Mouse (Mus musculus) bone marrow, adult 2 months (tissue): Measurements from ENCODE around the gene 2210011C24Rik. TPM values are rescaled to one million over a fixed set of nuclear protein-coding genes. Genes with fewer than 3 reads are reported as not detected.

ENCODE experiments used
- H3K27ac ChIP-seq: fragments of 200-500 bp; 2 replicates; pipeline ENCODE4 v1.5.1; 2012; ENCODE audit warnings: low read depth, mild to moderate bottlenecking, control low read depth, inconsistent platforms, low read length; ENCODE audit not compliant: control insufficient read depth, poor library complexity, insufficient read depth
- H3K4me1 ChIP-seq: fragments of 200-500 bp; 2 replicates; pipeline ENCODE4 v1.6.1; 2011; ENCODE audit warnings: low read length; ENCODE audit not compliant: control insufficient read depth, insufficient read depth
- H3K4me3 ChIP-seq: fragments of 200-500 bp; replicated peaks from 2 replicates; pipeline ENCODE3; 2011; ENCODE audit warnings: mild to moderate bottlenecking, low read depth, low read length, control low read depth; ENCODE audit not compliant: control insufficient read depth
- CTCF ChIP-seq: fragments of 200-500 bp; IDR thresholded peaks from 2 replicates; pipeline ENCODE4 v1.5.1; 2011; ENCODE audit warnings: low read length, control low read depth; ENCODE audit not compliant: control insufficient read depth, insufficient read depth
- POLR2A ChIP-seq: fragments of 200-500 bp; IDR thresholded peaks from 2 replicates; pipeline ENCODE4 v1.6.1; 2011; ENCODE audit warnings: low read depth, mild to moderate bottlenecking, control low read depth, low read length, borderline replicate concordance; ENCODE audit not compliant: control insufficient read depth
- WGBS: fragments of 180-500 bp; shearing (Covaris S2); methylation state at CpG from one replicate; pipeline ENCODE4 v1.1.7; 2018; 5-methylcytosine and 5-hydroxymethylcytosine counted together
- polyA plus RNA-seq: library from polyadenylated mRNA; stranded (reverse); fragments of >200 nt; gene quantifications from 2 replicates; pipeline ENCODE4 v1.2.4, GENCODE M21; 2011; ENCODE audit warnings: low replicate concordance; ENCODE audit not compliant: missing spikeins, insufficient read depth, insufficient read length

2210011C24Rik gene
- polyA plus RNA-seq, 1 experiment = not detected

DNA sequence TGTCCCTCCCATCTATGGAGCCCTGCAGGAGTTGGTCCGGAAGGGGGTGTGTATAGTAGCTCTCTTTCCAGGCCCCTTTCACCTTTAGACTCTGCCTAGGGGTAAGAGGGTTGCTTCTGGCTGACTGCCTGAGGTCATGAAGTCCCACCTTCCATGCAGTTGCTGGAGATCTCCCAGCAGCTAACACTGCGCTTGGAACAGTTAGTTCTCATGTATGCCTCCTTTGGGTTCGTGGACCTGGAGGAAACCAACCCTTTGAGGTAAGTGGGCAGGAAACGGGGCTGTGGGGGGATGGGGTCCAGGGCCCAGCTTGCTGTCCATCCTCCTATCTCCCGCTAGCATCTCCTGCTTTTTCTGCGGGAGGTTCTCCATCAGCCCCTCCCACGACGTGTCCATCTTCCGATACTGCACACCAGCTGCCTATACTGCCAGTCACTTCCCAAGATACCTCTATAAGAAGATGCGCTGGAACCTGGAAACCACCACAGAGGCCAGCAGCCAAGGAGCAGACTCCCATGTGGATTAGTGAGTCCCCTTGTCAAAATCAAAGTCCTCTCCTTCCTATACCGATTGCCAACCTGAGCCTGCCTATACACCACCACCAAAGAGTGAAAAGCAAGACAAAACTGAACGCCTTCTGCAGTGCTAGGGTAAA is 8.9 kb downstream of the 2210011C24Rik start:
- H3K4me1 ChIP-seq = peaks cover 2% of the 10 kb centered on the region; the same call in 1 of the 2 replicates
- TF ChIP-seq CTCF = no peak
- H3K27ac ChIP-seq = no peak overlapping the region
- WGBS = 81% methylated on average over 12 of the region's 12 CpGs
- H3K4me3 ChIP-seq = no peak overlapping the region

DNA sequence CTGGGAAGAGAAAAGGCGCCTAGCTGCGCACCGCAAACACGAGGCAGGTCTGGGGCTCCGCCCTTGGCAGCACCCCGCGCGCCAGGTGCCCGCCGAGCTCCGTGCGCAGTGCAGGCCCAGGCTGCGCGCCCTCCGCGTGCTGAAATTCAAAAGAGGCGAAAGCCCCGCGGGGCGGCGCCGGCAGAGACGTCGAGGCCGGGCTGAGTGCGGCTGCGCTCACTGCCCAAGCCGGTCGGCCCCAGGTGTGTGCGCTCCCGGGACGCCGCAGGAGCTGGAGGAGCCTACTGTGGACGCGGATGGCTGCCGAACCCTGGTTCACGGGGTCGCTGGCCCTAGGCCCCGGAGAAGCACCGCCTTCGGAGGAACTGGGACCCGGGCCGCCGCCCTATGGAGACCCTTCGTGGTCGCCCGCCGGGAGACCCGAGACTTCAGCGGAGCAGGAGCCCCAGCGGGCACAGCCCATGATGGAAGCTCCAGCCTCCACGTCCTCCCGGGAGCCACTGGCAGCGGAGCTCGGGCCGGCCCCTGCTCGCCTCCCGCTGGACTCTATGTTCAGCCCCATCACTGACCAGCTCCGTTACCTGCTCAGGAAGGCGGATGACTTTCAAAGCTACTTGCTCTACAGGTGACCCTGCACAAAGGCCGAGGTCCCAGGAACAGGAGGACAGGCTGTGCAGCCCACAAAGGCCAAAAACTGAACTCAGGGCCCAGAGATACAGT is 10.5 kb downstream of the 2210011C24Rik start, which contains the start of gene 1700067K01Rik:
TSS of gene 1700067K01Rik (plus strand) at position 222 of the 720 bp plus-strand sequence.
- TF ChIP-seq CTCF (no peak), POLR2A (no peak)
- no peak within 1 kb of the TSS for H3K27ac ChIP-seq
- 94% methylated on average over 61 of the region's 61 CpGs for whole genome bisulfite sequencing
- peaks cover 2% of the 10 kb centered on the region; the same call in 1 of the 2 replicates for H3K4me1 ChIP-seq
- no peak within 1 kb of the TSS for H3K4me3 ChIP-seq

DNA sequence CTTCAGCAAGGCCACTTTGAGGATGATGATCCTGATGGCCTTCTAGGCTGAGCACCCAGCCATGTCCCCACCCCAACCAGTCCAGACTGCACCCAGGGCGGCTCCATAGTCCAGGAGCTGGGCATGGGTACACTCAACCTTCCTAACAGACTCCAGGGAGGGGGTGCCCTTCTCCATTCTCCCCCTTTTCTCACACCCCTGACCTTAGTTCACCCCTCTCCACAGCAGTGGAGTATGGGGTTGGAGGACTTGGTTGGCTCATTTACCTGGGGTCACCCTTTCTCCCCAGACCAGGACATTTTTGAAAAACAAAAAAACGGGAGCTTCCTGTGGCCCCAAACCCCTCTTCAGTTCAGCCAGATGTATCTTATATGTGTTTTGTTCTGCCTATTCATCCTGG is 12.1 kb downstream of the 2210011C24Rik start:
- H3K27ac ChIP-seq = no peak overlapping the region
- H3K4me3 ChIP-seq = no peak overlapping the region
- no peak for TF ChIP-seq POLR2A
- no peak for TF ChIP-seq CTCF
- WGBS = 86% methylated on average over 2 of the region's 2 CpGs
- H3K4me1 ChIP-seq = peaks cover 2% of the 10 kb centered on the region; the same call in 1 of the 2 replicates

GRCm38 (mm10) chr8:83999057-83999705 is 12.8 kb downstream of the 2210011C24Rik start:
- peaks cover 2% of the 10 kb centered on the region; the same call in 1 of the 2 replicates for H3K4me1 ChIP-seq
- peak overlapping the region; percentile 67 for H3K4me3 ChIP-seq
- TF ChIP-seq POLR2A (no peak), CTCF (no peak)
- no peak overlapping the region for H3K27ac ChIP-seq
- WGBS = 82% methylated on average over 16 of the region's 16 CpGs

GRCm38 (mm10) chr8:83998231-83999056 is 13.5 kb downstream of the 2210011C24Rik start:
- Histone ChIP-seq H3K4me3 (peak overlapping the region; percentile 67), H3K4me1 (peaks cover 2% of the 10 kb centered on the region; the same call in 1 of the 2 replicates), H3K27ac (peak overlapping the region; percentile 72)
- TF ChIP-seq CTCF (peak; percentile 25; the same call in 1 of the 2 replicates), POLR2A (no peak)
- 9% methylated on average over 92 of the region's 92 CpGs for WGBS

DNA sequence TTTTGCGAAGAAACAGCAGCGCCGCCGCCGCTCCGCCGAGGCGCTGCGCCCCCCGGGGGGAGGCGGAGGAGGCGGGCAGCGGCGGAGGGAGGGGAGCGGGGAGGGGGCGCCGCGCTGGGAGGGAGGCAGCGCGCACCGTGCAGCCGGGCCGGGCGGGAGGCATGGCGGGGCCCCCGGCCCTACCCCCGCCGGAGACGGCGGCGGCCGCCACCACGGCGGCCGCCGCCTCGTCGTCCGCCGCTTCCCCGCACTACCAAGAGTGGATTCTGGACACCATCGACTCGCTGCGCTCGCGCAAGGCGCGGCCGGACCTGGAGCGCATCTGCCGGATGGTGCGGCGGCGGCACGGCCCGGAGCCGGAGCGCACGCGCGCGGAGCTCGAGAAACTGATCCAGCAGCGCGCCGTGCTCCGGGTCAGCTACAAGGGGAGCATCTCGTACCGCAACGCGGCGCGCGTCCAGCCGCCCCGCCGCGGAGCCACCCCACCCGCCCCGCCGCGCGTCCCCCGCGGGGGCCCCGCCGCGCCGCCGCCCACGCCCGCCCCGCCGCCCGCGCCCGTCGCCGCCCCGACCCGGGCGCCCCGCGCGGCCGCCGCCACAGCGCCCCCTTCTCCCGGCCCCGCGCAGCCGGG is 14.3 kb downstream of the 2210011C24Rik start, which contains the start of gene Samd1:
TSS of gene Samd1 (plus strand) at position 162 of the 631 bp plus-strand sequence.
- TF ChIP-seq POLR2A = peak; percentile 27; the same call in 1 of the 2 replicates
- TF ChIP-seq CTCF = no peak
- H3K4me1 ChIP-seq = peaks cover 2% of the 10 kb centered on the region; the same call in 1 of the 2 replicates
- 14% methylated on average over 109 of the region's 112 CpGs for WGBS
- peak within 1 kb of the TSS; percentile 86 for H3K27ac ChIP-seq
- H3K4me3 ChIP-seq = peak within 1 kb of the TSS; percentile 75

GRCm38 (mm10) chr8:83996567-83997505 is 15.1 kb downstream of the 2210011C24Rik start:
- Histone ChIP-seq H3K4me1 (peaks cover 2% of the 10 kb centered on the region; the same call in 1 of the 2 replicates), H3K4me3 (peak overlapping the region; percentile 75), H3K27ac (peak overlapping the region; percentile 86)
- TF ChIP-seq CTCF (no peak), POLR2A (peak; percentile 85)
- WGBS = under 1% methylated on average over 57 of the region's 103 CpGs
